Mouse (Mus musculus) frontal cortex, adult 2 months (tissue): ENCODE results near the gene Pik3r5. TPM values are rescaled to one million over a fixed set of nuclear protein-coding genes. Genes with fewer than 3 reads are reported as not detected.

Experiments used
- DNase-seq, 2 experiments: peaks; one replicate each; pipeline ENCODE4 v3.0.0; 2022; ENCODE audit warnings: low spot score in 1 of 2; ENCODE audit errors: extremely low spot score in 1 of 2
- polyA plus RNA-seq: library from polyadenylated mRNA; depleted of rRNA; stranded (reverse); fragments of >200 nt; gene quantifications from 2 replicates; pipeline ENCODE4 v1.2.3, GENCODE M21; 2012

Gene Pik3r5
- polyA plus RNA-seq, 1 experiment: 2.0 TPM

- no peak for DNase-seq
These were observed 11.2 kb downstream of the Pik3r5 start for GRCm38 (mm10) chr11:68442983-68443638.

DNA sequence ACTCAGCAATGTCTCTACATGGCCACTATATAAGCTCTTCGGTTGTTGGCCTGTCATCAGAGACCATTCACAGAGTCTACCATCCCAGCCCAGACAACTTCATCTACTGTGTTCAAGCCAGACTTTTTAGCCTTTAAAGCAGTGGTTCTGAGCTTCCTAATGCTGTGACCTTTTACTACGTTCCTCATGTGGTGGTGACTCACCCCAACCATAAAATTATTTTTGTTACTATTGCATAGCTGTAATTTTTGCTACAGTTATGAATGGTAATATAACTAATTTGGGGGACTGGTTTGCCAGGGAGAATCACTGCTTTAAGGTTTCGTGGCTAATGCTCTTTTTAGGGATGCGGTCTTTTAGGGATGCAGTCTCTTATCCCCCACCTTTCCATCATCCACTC is 14.0 kb downstream of the Pik3r5 start:
- no peak for DNase-seq

DNA sequence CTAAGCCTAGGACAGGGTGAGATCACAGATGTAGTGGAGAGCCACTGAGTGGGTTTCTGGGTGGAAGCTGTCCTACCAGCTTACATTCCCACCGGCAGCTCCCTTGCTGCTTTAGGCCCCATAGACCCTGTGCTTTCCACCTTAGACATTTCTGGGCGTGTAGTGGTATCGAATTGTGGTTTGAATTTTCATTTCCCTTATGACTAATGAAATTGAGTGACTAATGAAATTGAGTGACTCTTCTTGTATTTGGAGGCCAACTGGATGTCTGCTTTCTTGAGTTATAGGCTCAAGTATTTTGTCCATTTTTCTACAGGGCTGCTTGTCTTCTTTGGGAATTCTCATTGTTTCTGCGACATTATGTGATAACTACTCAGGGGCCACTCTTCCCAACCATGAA is 14.6 kb downstream of the Pik3r5 start:
- no peak for DNase-seq

DNA sequence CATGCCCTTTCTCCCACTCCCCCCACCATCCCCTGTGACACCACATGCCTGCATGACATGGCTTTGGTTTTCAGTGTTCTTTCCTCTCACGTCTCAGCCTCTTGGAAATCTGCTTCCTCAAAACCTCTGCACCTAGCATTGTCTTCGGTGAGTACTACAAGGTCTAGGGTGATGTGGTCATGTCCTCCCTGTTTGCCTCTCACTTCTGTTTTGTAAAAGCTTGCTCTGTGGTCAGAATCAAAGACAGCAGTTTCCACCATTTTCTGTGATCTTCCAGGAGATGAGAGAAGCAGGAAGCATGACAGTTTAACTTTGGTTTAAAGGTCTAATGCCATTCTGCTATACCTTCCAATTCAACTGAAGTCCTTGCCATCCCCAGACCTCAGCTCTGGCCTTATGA is 15.3 kb downstream of the Pik3r5 start:
- no peak for DNase-seq

DNA sequence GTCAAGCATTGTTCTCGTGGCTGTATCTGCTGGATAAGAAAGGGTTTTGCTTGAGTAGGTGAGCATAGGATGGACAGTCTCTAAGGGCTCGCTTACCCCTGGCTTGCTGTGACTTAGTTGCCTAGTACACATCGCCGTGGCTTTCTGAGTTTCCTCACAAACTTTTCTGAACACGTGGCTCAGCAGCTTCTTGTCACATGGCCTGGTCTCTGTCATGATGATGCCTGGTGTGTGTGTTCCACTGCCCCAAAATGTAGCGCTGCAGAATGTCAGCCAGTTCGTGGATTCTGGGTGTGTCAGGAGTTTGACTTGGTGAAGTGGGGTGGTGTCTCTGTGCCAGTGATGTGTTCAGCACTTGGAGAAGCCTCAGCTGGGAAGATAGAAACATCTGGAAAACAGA is 16.4 kb downstream of the Pik3r5 start:
- DNase-seq: no peak

DNA sequence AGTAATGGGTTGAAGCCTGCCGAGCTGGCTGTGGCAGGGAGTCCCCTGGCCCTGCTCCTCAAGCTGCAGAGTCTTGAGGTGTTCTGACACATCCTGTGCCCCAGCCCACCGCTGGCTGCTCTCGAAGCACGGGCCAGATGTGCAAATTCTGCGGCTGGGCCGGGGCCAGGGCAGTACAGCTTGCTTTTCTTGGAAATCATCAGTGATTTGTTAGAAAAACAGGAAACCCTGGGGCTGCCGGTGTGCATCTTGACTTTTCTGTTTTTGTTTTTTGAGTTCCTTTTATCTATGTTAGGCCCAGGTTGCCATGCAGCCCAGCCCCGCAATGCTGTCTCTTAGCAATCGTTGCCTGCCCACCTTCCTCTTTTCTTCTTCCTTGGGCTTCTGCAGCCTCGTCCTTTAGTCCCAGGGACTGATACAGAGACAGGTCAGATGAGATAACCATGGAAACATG is 19.4 kb downstream of the Pik3r5 start:
- DNase-seq: no peak

DNA sequence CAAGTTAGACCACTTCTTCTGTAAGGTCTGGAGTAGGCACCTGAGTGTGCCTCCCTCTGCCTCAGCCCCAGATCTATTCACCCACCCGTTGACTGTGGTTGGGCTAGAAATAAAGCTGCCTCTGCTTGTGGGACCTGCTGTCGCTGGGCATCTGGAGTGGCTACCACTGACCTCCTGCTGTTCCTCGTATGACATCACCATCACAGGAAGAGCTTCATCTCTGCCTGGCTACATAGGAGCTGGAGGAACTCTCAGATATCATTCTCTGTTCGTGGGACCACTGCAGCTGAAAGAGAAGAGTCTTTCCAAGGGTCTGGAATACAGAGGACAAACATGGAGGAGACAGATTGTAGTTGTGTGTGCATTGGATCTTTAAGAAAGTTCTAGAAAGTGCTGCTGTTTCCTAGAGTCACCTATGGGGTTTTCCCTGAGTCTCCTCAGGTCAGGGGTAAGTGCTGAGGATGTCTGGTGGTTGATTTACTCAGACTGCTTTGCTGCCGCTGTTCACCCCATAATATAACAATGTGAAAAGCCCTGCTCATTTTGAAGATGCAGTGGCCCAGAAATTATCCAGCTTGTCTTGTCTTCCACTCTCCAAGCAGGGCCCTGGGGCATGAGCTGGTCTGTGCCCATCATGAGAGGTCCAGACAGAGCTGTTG is 20.0 kb downstream of the Pik3r5 start:
- DNase-seq: no peak

GRCm38 (mm10) chr11:68452740-68453139 is 20.8 kb downstream of the Pik3r5 start:
- DNase-seq: no peak

- no peak for DNase-seq
These were observed 21.4 kb downstream of the Pik3r5 start for GRCm38 (mm10) chr11:68453301-68453700.

DNA sequence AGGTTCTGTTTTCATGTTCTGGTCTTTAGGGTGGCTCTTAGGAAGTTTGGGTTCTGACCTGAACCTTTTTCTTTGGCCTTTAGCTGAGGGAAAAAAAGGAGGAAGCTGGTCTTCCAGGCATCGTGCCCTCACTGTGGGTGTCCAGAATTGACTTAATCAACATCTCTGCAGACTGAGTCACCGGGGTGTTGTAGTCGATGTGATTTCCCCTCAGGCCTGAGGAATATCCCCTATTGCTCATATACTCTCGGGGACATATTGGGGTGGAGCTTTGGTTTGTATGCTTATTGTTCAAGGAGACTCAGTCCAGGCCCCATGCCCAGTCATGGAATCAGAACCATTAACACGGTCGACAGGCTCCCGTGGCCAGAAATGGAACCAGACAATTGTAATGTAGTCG is 26.2 kb downstream of the Pik3r5 start:
- DNase-seq: no peak

DNA sequence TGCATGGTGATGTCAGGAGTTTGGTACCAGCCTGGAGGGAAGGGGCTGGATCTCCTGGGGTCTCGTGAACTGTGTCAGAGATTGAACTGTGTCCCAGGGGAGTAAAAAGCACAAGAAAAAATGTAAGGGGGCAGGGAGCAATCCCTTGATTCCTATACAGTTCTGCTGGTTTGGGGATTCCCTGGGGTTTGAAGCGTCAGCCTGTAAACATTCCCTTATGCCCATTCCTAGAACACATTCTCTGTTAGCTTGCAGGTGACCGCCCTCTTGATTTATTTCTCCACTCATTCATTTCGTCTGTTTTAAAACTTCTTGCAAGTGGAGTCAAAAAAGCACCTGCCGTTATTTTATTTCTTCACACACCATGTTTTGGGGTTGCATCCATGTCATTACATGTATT is 27.1 kb downstream of the Pik3r5 start:
- no peak for DNase-seq

- DNase-seq: no peak
These were observed 27.6 kb downstream of the Pik3r5 start for GRCm38 (mm10) chr11:68459486-68459885.

GRCm38 (mm10) chr11:68462716-68463115 is 30.8 kb downstream of the Pik3r5 start:
- no peak for DNase-seq

DNA sequence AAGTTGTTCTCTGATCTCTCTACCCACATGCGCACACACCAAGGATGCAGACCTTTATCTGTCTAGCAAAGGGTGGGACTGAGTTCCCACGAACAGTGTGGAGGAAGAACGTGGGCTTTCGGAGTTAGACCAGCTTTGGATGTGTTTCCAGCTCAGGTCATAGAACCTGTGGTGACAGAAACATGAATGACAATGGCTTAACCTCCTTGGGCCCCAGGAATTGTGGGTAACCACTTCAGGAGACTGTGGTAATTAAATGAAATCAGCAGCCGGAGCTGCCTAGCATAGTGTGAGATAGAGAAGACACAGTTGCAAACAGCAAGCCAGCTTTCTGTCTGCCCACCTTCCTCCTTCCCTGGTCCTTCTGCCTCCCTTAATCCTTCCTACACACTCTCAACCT is 32.3 kb downstream of the Pik3r5 start:
- no peak for DNase-seq

- no peak for DNase-seq
These were observed 33.2 kb downstream of the Pik3r5 start for GRCm38 (mm10) chr11:68465090-68465489.

DNA sequence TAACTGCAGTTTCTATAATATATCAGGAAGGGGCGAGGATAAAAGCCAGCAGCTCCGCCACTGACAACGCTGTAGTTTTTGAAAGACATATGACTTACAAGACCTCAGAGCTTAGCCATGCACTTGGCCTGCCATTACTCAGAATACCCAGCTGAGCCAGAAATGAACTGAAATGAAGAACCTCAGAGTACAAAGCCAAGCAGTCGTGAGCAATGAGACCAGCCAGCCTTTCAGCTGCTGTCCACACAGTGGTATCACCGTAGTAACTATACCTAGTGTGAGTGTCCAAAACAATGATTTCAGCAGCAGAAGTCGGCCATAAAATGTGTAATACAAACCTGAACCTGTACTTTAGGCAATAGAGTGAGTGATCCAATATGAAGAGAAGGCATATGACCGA is 35.5 kb downstream of the Pik3r5 start:
- DNase-seq: no peak

DNA sequence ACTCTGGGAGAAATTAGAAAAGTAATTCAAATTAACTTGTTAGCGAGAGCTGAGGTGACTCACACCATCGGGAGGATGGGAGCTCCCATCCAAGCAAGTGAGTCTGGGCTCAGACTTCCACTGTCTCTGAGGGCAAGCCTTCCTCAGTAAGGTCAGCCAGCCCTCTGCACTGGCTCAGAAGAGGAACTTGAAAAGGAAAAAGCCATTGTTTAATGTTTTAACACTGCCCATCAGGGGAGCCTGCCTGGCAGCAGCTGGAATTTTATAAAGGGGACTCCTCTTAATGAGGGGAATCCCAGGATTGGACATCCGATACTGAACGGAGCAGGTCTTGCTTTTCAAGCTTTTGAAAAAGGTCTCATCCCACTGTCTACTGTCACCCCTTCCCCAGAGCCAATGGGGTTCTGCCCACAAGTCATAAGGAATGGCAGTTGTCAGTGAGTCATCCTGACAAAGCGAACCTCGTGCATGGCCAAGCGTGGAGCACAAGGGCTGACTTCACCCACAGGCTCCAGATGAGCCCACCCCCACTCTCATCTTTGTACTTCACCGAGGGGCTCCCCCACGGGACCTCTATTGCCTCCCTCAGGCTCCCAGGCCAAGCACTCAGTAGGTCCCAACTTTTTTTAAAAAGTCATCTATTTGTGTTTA is 36.2 kb downstream of the Pik3r5 start:
- no peak for DNase-seq

DNA sequence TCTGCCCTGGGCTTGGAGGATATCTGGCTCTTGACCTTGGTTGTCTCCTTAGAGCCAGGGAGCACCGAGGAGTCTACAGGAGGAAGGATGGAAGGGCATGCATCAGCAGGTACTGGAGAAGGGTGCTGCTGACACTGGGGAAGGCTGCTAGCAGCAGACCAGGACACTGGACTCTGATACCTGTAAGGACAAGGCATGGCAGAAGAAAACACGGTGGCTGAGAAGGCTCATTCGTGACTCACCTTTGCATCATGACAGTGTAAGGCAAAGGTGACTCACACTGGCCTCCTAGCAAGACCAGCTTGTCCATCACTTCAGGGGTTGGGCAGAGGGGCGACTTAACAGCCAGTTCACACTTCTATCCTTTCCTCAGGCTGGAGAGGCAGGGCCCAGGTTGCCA is 37.0 kb downstream of the Pik3r5 start:
- no peak for DNase-seq

DNA sequence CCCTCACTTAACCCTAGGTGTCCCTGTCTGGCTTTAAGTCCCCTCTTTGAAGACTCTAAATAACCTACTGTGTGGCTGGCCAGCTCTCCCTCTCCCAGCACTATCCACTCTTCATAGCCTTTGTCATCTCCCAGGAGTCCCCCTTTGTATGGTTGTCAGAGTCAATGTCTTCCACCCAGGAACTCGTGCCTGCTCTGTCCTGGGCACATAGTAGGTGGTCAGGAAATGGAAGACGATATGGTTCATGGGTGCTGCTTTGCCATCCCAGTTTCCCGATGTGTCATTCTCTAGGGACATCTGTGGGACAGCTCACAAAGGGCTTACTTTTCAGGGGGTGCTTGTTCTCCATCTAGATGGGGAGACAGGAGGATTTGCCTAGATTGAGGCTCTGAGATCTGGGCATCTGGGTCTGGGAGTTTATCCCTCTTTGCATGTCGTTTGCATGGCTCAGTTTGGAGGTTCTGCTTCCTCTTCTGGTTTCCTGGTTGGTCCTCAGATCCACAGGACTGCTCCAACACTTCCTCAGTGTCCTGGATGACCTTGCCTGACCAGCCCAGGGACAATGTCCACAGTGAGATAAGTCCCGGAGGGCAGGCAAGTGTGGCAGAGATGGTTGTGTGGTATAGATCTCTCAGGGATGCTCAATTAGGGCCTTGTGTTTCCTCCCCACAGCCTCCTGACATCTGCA is 40.4 kb downstream of the Pik3r5 start:
- no peak for DNase-seq

DNA sequence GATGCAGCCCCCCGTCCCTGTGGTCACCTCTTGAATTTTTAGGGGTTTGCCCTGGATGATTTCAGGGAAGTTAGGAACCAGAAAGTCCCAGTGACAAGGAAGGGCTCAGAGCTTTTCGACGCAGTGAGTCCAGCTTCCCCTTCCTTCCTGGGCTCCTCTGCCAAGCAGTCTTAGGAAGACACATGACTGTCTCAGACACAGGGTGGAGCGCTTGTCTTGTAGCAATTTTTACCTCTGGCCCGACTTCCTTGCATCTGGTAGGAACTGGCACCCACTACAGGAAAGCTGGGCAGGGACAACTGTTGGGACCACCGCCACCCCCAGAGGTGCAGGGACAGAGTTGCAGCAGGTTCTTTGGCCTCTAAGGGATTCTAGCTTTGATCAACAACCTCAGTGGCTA is 42.7 kb downstream of the Pik3r5 start:
- no peak for DNase-seq

DNA sequence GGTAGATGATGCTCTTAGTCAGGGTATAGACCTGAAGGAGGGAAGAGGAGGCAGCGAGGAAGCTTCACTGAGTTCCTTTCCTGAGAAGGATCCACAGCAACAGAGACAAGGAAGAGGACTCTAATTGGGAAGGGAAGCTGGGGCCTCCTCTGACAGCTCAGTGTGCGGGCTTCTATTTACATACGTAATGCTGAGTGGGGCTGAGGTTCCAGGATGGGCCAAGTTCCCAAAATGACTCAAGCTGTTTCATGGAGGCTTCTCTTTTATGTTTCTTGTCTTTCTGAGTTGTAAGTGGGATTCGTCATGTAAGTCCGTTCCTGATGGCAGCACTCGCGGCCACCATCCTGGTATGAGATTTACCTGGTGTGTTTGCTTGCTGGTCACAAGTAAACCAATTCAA is 43.8 kb downstream of the Pik3r5 start:
- DNase-seq: no peak
